Mouse (Mus musculus) stomach, embryonic 15.5 days (tissue): ENCODE results near the gene Rabepk. TPM values are rescaled to one million over a fixed set of nuclear protein-coding genes. Genes with fewer than 3 reads are reported as not detected.
A peak's percentile ranks its signal among the peaks of the same experiment; 100 is the strongest.

Source experiments
- ATAC-seq: fragments of 200-750 bp; cut with Nextera tagmentation; 2 replicates; pipeline ENCODE4 v1.8.0; 2017; ENCODE audit warnings: low read depth, moderate number of reproducible peaks, moderate TSS enrichment; ENCODE audit not compliant: insufficient read depth, low FRiP score
- H3K27ac ChIP-seq: fragments of 300-500 bp; sonication (generic); 2 replicates; pipeline ENCODE4 v1.5.1; 2015; ENCODE audit warnings: mild to moderate bottlenecking, inconsistent platforms
- H3K27me3 ChIP-seq: fragments of 300-500 bp; sonication (generic); replicated peaks from 2 replicates; pipeline ENCODE4 v1.6.1; 2015; ENCODE audit warnings: inconsistent platforms
- H3K36me3 ChIP-seq: fragments of 300-500 bp; sonication (generic); 2 replicates; pipeline ENCODE4 v1.6.1; 2015; ENCODE audit warnings: inconsistent platforms
- H3K4me1 ChIP-seq: fragments of 300-500 bp; sonication (generic); 2 replicates; pipeline ENCODE4 v1.6.1; 2015; ENCODE audit warnings: inconsistent platforms
- H3K4me2 ChIP-seq: fragments of 300-500 bp; sonication (generic); 2 replicates; pipeline ENCODE4 v1.6.1; 2015; ENCODE audit warnings: mild to moderate bottlenecking, inconsistent platforms
- H3K4me3 ChIP-seq: fragments of 300-500 bp; sonication (generic); replicated peaks from 2 replicates; pipeline ENCODE4 v1.5.1; 2015; ENCODE audit warnings: inconsistent platforms
- H3K9ac ChIP-seq: fragments of 300-500 bp; sonication (generic); 2 replicates; pipeline ENCODE4 v1.6.1; 2015; ENCODE audit warnings: inconsistent platforms
- H3K9me3 ChIP-seq: fragments of 300-500 bp; sonication (generic); 2 replicates; pipeline ENCODE4 v1.6.1; 2016; ENCODE audit warnings: inconsistent platforms
- WGBS: fragments of 180-500 bp; shearing (Covaris S2); methylation state at CpG from one replicate; pipeline ENCODE4 v1.1.7; 2015; 5-methylcytosine and 5-hydroxymethylcytosine counted together
- polyA plus RNA-seq: library from polyadenylated mRNA; unstranded; fragments of >200 nt; fragmentation: Nextera tagmentation; extraction: Ambion mirVana; gene quantifications from 2 replicates; pipeline ENCODE4 v1.2.1, GENCODE M21; 2015

Rabepk gene
- polyA plus RNA-seq, 1 experiment from 2014 or later, result 43.9 TPM

DNA sequence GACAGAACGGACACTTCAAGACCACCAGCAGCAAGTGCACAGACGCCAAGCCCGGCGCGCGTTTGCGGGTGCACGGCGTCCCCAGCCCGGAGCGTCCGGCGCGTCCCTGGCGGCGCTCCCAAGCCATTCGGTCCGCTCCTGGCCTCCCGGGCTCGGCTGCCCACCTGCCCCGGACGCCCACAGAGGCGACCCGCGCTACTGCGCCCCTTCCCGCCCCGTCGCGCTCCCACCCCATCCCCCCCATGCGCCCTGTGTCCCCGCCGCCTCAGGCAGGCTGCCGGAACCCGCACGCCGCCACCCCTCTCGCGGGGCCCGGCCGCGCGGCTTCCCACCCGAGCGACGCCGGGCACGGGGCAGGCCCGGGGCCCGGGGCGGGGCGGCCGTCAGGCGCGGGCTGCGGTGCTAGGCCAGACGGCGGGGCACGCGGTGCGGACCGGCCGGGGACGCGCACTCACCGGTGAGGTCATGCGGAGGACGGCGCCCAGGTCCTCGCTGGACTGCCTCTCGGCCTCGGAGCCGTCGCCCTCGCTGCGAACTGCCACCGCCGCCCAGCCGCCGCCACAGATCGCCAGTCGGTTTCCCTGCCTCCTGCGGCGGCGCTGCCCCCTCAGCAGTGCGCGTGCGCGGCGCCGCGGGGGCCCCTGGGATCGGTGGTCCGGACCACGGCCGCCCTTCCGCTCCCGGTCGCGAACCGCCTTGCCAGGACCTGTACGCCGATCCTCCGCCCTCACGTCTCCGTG, 45.7 kb downstream of the Rabepk start:
- Histone ChIP-seq H3K9ac (peak overlapping the region; percentile 85), H3K4me3 (peak overlapping the region; percentile 93), H3K9me3 (no peaks in the 10 kb centered on the region), H3K27me3 (no peaks in the 10 kb centered on the region), H3K4me2 (peak overlapping the region; percentile 60), H3K36me3 (no peaks in the 10 kb centered on the region), H3K4me1 (peaks cover 4% of the 10 kb centered on the region; the same call in 1 of the 2 replicates), H3K27ac (peak overlapping the region; percentile 91)
- peak; percentile 93 for ATAC-seq
- WGBS, result under 1% methylated on average over 91 of the region's 106 CpGs

GRCm38 (mm10) chr2:34750245-34750644, 49.5 kb downstream of the Rabepk start:
- no peaks in the 10 kb centered on the region for H3K9me3 ChIP-seq
- H3K9ac ChIP-seq, result no peak overlapping the region
- H3K4me3 ChIP-seq, result no peak overlapping the region
- H3K4me2 ChIP-seq, result no peak overlapping the region
- no peak overlapping the region for H3K27ac ChIP-seq
- no peaks in the 10 kb centered on the region for H3K27me3 ChIP-seq
- peaks cover 4% of the 10 kb centered on the region; the same call in 1 of the 2 replicates for H3K4me1 ChIP-seq
- WGBS, result 70% methylated on average over 2 of the region's 2 CpGs
- H3K36me3 ChIP-seq, result no peaks in the 10 kb centered on the region
- ATAC-seq, result no peak

GRCm38 (mm10) chr2:34748479-34748878, 51.2 kb downstream of the Rabepk start:
- H3K4me1 ChIP-seq, result peaks cover 4% of the 10 kb centered on the region; the same call in 1 of the 2 replicates
- H3K36me3 ChIP-seq, result no peaks in the 10 kb centered on the region
- H3K4me2 ChIP-seq, result no peak overlapping the region
- ATAC-seq, result no peak
- no peak overlapping the region for H3K4me3 ChIP-seq
- no peaks in the 10 kb centered on the region for H3K27me3 ChIP-seq
- H3K9me3 ChIP-seq, result no peaks in the 10 kb centered on the region
- H3K9ac ChIP-seq, result no peak overlapping the region
- WGBS, result 78% methylated on average over 4 of the region's 4 CpGs
- H3K27ac ChIP-seq, result no peak overlapping the region

DNA sequence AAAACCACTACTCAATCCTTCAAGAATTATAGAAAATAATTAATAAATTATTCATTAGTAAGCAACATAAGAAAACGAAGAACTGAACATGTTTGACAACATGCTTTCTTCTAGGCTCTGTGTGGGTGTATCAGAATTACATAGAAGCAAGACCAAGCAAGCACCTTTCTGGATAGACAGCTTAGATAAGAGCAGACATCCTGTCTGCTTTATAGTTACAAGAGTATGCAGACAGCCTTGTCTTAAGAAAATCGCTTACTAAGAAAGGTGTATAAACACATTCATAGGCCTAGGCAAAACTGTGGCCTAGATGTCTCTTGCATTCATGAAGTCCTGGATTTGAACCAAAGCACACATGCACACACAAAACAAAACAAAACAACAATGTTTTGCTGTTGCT, 54.0 kb downstream of the Rabepk start:
- Histone ChIP-seq H3K4me1 (0 out of 2 replicates have a peak, but pooled peaks cover 4% of the 10 kb centered on the region), H3K9me3 (no peaks in the 10 kb centered on the region), H3K9ac (no peak overlapping the region), H3K4me3 (no peak overlapping the region), H3K4me2 (no peak overlapping the region), H3K27me3 (no peaks in the 10 kb centered on the region), H3K27ac (no peak overlapping the region), H3K36me3 (no peaks in the 10 kb centered on the region; the same call in 1 of the 2 replicates)
- ATAC-seq, result no peak
- 86% methylated on average over 2 of the region's 2 CpGs for WGBS

DNA sequence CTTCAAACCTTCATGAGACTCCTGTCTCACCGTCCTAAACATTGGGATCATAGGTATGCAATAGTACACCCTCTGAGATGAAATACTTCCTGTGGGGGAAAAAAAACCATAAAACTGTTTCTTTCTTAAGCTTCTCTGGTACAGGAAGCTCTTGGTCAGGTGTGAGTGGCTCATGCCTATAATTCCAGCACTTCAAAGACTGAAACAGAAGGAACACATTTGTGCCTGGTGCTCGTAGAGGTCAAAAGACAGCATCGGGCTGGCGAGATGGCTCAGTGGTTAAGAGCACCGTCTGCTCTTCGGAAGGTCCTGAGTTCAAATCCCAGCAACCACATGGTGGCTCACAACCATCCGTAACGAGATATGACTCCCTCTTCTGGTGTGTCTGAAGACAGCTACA, 55.2 kb downstream of the Rabepk start:
- Histone ChIP-seq H3K27me3 (no peaks in the 10 kb centered on the region), H3K4me3 (no peak overlapping the region), H3K27ac (no peak overlapping the region), H3K36me3 (no peaks in the 10 kb centered on the region; the same call in 1 of the 2 replicates), H3K4me1 (0 out of 2 replicates have a peak, but pooled peaks cover 4% of the 10 kb centered on the region), H3K4me2 (no peak overlapping the region), H3K9ac (no peak overlapping the region), H3K9me3 (no peaks in the 10 kb centered on the region)
- 92% methylated on average over 8 of the region's 8 CpGs for WGBS
- no peak for ATAC-seq

GRCm38 (mm10) chr2:34742675-34743074, 57.0 kb downstream of the Rabepk start:
- Histone ChIP-seq H3K4me3 (no peak overlapping the region), H3K4me1 (0 out of 2 replicates have a peak, but pooled peaks cover 4% of the 10 kb centered on the region), H3K9ac (no peak overlapping the region), H3K4me2 (no peak overlapping the region), H3K27me3 (no peaks in the 10 kb centered on the region), H3K27ac (no peak overlapping the region), H3K36me3 (no peaks in the 10 kb centered on the region; the same call in 1 of the 2 replicates), H3K9me3 (no peaks in the 10 kb centered on the region)
- no peak for ATAC-seq
- WGBS, result 86% methylated on average over 8 of the region's 8 CpGs

- H3K9ac ChIP-seq, result no peak overlapping the region
- whole genome bisulfite sequencing, result 86% methylated on average over 12 of the region's 12 CpGs
- H3K27ac ChIP-seq, result no peak overlapping the region
- ATAC-seq, result no peak
- H3K4me2 ChIP-seq, result no peak overlapping the region
- no peaks in the 10 kb centered on the region for H3K27me3 ChIP-seq
- no peaks in the 10 kb centered on the region; the same call in 1 of the 2 replicates for H3K36me3 ChIP-seq
- H3K4me1 ChIP-seq, result 0 out of 2 replicates have a peak, but pooled peaks cover 4% of the 10 kb centered on the region
- no peak overlapping the region for H3K4me3 ChIP-seq
- H3K9me3 ChIP-seq, result no peaks in the 10 kb centered on the region
Observed at GRCm38 (mm10) chr2:34741390-34742159, 58.1 kb downstream of the Rabepk start.

DNA sequence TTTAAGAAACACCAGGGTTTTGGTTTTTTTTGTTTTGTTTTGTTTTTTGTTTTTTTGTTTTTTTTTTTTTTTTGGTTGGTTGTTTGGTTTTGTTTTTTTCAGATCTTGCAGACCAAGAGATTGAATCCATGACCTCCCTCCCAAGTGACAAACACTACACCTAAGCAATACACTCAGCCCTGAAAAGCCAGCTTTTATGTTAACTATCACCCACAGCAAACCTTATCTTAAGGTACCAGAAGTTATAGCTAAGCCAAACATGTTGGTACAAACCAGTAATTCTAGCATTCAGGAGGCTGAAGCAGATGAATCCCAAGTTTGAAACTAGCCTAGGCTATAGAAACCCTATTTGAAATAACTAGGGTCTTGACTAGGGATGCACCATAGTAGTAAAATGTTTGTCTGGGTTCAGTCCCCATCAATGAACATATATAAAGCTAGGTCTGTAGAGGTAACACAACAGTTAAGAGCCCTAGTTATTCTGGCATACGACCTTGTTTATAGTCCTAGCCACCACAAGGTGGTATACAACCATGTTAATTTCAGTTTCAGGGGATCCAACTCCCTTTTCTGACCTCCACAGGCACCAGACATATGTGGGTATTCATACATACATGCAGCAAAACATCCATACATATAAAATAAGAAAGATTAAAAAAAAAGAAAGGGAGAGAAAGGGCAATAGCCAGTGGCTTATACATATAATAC, 59.9 kb downstream of the Rabepk start:
- 67% methylated on average over 1 of the region's 1 CpGs for WGBS
- Histone ChIP-seq H3K9ac (no peak overlapping the region), H3K27ac (no peak overlapping the region), H3K9me3 (no peaks in the 10 kb centered on the region), H3K27me3 (no peaks in the 10 kb centered on the region), H3K4me3 (no peak overlapping the region), H3K36me3 (no peaks in the 10 kb centered on the region; the same call in 1 of the 2 replicates), H3K4me2 (no peak overlapping the region), H3K4me1 (0 out of 2 replicates have a peak, but pooled peaks cover 4% of the 10 kb centered on the region)
- peak; percentile 75; the same call in 1 of the 2 replicates for ATAC-seq

- H3K27me3 ChIP-seq, result no peaks in the 10 kb centered on the region
- no peaks in the 10 kb centered on the region for H3K9me3 ChIP-seq
- 0 out of 2 replicates have a peak, but pooled peaks cover 4% of the 10 kb centered on the region for H3K4me1 ChIP-seq
- H3K36me3 ChIP-seq, result no peaks in the 10 kb centered on the region; the same call in 1 of the 2 replicates
- H3K27ac ChIP-seq, result no peak overlapping the region
- no peak for ATAC-seq
- no peak overlapping the region for H3K4me3 ChIP-seq
- WGBS, result 44% methylated on average over 1 of the region's 1 CpGs
- no peak overlapping the region for H3K4me2 ChIP-seq
- no peak overlapping the region for H3K9ac ChIP-seq
Observed at GRCm38 (mm10) chr2:34737911-34738310, 61.8 kb downstream of the Rabepk start.

GRCm38 (mm10) chr2:34736626-34737025, 63.1 kb downstream of the Rabepk start:
- Histone ChIP-seq H3K4me2 (no peak overlapping the region), H3K4me1 (no peaks in the 10 kb centered on the region), H3K9me3 (no peaks in the 10 kb centered on the region), H3K9ac (no peak overlapping the region), H3K4me3 (no peak overlapping the region), H3K27ac (no peak overlapping the region), H3K36me3 (no peaks in the 10 kb centered on the region), H3K27me3 (no peaks in the 10 kb centered on the region)
- ATAC-seq, result no peak
- 88% methylated on average over 1 of the region's 1 CpGs for WGBS
